Mouse (Mus musculus): ENCODE data around the gene Lzic. TPM values are rescaled to one million over a fixed set of nuclear protein-coding genes. Genes with fewer than 3 reads are reported as not detected.

Lzic gene
- polyA plus RNA-seq, 1 experiment, result 7.7 TPM

DNA sequence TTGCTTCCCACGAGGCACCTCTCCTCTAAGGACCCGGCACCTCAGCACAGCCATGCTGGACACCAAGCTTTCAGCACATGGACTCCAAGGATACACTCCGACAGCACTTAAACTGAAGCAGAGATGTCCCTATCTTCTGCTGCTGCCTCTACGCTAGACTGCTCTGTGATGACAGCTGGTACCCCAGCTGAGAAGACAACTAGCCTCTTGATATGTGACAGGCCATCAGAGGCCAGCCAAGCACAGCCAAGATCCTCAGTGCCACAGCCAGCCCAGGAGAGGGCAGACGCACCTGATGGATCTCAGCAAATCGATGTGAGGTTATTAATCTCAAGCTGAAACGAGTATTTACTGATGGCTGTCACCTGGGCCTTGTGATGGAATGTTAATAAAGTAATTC is 9.9 kb upstream of the Lzic start:
- Histone ChIP-seq H3K36me3 (ENCODE audit: control insufficient read depth, insufficient read depth, low read length) (no peaks in the 10 kb centered on the region), H3K4me3 (ENCODE audit: insufficient read depth, low read depth, low read length) (no peak overlapping the region), H3K27me3 (replicated peaks; ENCODE audit: control insufficient read depth, insufficient read depth, low read length) (no peaks in the 10 kb centered on the region), H3K27ac (ENCODE audit: insufficient read depth, low read depth, low read length) (no peak overlapping the region), H3K4me1 (ENCODE audit: control insufficient read depth, insufficient read depth, low read length) (no peaks in the 10 kb centered on the region)
- no peak for DNase-seq
- TF ChIP-seq CTCF (conservative IDR thresholded peaks at IDR 0.05; ENCODE audit: insufficient read depth, insufficient read length, low read depth, low read length) (no peak), POLR2A (IDR thresholded peaks at IDR 0.05; ENCODE audit: low read depth, low read length) (no peak)
- 63% methylated on average over 7 of the region's 7 CpGs for WGBS

DNA sequence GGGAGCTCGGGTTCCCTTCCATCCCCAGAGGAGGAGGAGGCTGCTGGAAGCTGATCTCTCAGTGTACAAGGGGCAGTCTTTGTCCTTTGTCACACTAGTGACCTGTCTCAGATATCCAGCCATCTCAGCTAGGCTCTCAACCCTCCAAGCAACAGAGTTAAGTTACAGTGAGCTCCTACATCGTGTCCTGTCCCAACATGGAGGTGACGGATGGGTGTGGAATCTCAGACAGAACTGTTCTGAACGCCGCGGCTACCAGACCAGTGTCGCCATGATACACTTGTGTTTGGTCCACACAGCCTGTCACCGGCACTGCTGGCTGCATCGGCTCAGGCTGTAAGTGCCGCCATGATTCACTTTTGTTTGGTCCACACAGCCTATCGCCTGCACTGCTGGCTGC is 8.0 kb upstream of the Lzic start, which contains the start of gene Tmem274:
Tmem274 (plus strand) TSS at position 301 of the 400 bp plus-strand sequence.
- Histone ChIP-seq H3K27ac (ENCODE audit: insufficient read depth, low read depth, low read length) (no peak within 1 kb of the TSS), H3K4me3 (ENCODE audit: insufficient read depth, low read depth, low read length) (no peak within 1 kb of the TSS), H3K36me3 (ENCODE audit: control insufficient read depth, insufficient read depth, low read length) (no peaks in the 10 kb centered on the region), H3K4me1 (ENCODE audit: control insufficient read depth, insufficient read depth, low read length) (no peaks in the 10 kb centered on the region), H3K27me3 (replicated peaks; ENCODE audit: control insufficient read depth, insufficient read depth, low read length) (no peaks in the 10 kb centered on the region)
- 69% methylated on average over 11 of the region's 11 CpGs for WGBS
- DNase-seq, result no peak
- TF ChIP-seq CTCF (conservative IDR thresholded peaks at IDR 0.05; ENCODE audit: insufficient read depth, insufficient read length, low read depth, low read length), result no peak
- TF ChIP-seq POLR2A (IDR thresholded peaks at IDR 0.05; ENCODE audit: low read depth, low read length), result no peak

DNA sequence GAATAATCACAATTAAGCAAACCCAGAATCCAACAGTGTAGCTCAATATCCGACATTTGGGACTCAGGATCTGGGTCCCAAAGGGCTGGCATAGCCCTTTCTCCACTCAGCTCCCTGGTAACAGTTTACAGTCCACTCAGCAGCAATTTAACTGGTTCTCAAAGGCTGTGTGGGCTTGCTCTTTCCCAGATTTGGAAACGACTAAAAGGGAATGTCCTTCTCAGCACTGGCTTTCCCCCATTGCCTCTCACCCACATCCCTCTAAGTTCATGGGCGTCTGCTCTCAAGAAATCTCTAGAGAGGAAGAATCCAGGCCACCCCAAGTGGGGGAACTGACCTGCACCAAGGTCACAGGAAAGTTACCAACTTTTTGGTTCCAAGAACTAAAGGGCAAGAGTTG is 463 bp upstream of the Lzic start:
- Histone ChIP-seq H3K4me3 (ENCODE audit: insufficient read depth, low read depth, low read length) (peak overlapping the region; percentile 81), H3K36me3 (ENCODE audit: control insufficient read depth, insufficient read depth, low read length) (no peaks in the 10 kb centered on the region), H3K27ac (ENCODE audit: insufficient read depth, low read depth, low read length) (peak overlapping the region; percentile 93), H3K4me1 (ENCODE audit: control insufficient read depth, insufficient read depth, low read length) (no peaks in the 10 kb centered on the region), H3K27me3 (replicated peaks; ENCODE audit: control insufficient read depth, insufficient read depth, low read length) (no peaks in the 10 kb centered on the region)
- 23% methylated on average over 3 of the region's 3 CpGs for WGBS
- DNase-seq, result no peak
- no peak for TF ChIP-seq POLR2A (IDR thresholded peaks at IDR 0.05; ENCODE audit: low read depth, low read length)
- TF ChIP-seq CTCF (conservative IDR thresholded peaks at IDR 0.05; ENCODE audit: insufficient read depth, insufficient read length, low read depth, low read length), result no peak

DNA sequence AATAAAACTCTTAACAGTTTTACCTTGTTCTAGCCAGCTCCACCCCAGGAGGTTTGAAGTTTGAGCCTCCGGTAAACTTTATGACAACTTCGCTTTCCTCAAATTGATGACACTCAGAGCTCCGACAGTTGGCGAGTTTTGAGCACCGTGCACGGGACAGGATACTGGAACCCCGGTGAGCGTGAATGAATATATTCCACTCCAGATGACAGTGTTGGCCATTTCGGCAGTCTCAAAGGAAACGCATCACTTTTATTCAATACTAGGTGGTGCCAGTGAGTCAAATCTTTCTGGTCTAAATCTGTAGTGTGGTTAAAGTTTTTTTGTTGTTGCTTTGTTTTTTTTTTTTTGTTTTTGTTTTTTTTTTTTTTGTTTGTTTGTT is 787 bp downstream of the Lzic start:
- peak overlapping the region; percentile 81 for H3K4me3 ChIP-seq (ENCODE audit: insufficient read depth, low read depth, low read length)
- H3K27ac ChIP-seq (ENCODE audit: insufficient read depth, low read depth, low read length), result peak overlapping the region; percentile 13
- under 1% methylated on average over 10 of the region's 10 CpGs for WGBS
- TF ChIP-seq POLR2A (IDR thresholded peaks at IDR 0.05; ENCODE audit: low read depth, low read length) (no peak), CTCF (conservative IDR thresholded peaks at IDR 0.05; ENCODE audit: insufficient read depth, insufficient read length, low read depth, low read length) (peak; percentile 21; the same call in 1 of the 2 replicates)
- no peaks in the 10 kb centered on the region for H3K27me3 ChIP-seq (replicated peaks; ENCODE audit: control insufficient read depth, insufficient read depth, low read length)
- no peaks in the 10 kb centered on the region for H3K4me1 ChIP-seq (ENCODE audit: control insufficient read depth, insufficient read depth, low read length)
- no peaks in the 10 kb centered on the region for H3K36me3 ChIP-seq (ENCODE audit: control insufficient read depth, insufficient read depth, low read length)
- peak; percentile 61 for DNase-seq

DNA sequence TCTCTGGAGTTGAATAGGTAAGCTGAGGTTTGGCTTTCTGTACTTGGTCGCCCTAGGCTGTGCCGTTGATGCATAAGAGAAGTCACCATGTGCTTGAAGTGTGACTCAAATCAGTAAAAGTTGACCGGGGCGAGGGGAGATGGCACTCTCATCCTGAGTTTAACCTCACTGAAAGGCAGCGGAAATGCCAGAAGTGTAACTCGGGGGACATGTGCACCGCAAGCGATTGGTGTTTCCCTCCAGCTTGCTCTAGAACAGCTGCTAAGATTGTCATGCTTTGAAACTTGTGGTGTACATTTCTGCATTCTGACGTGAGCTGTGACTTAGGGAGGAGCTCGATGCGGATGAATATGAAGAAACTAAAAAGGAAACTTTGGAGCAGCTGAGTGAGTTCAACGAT is 2.7 kb downstream of the Lzic start:
- Histone ChIP-seq H3K27me3 (replicated peaks; ENCODE audit: control insufficient read depth, insufficient read depth, low read length) (no peaks in the 10 kb centered on the region), H3K4me3 (ENCODE audit: insufficient read depth, low read depth, low read length) (no peak overlapping the region), H3K27ac (ENCODE audit: insufficient read depth, low read depth, low read length) (no peak overlapping the region), H3K4me1 (ENCODE audit: control insufficient read depth, insufficient read depth, low read length) (no peaks in the 10 kb centered on the region), H3K36me3 (ENCODE audit: control insufficient read depth, insufficient read depth, low read length) (no peaks in the 10 kb centered on the region)
- 95% methylated on average over 12 of the region's 12 CpGs for WGBS
- DNase-seq, result no peak
- TF ChIP-seq CTCF (conservative IDR thresholded peaks at IDR 0.05; ENCODE audit: insufficient read depth, insufficient read length, low read depth, low read length) (no peak), POLR2A (IDR thresholded peaks at IDR 0.05; ENCODE audit: low read depth, low read length) (no peak)

DNA sequence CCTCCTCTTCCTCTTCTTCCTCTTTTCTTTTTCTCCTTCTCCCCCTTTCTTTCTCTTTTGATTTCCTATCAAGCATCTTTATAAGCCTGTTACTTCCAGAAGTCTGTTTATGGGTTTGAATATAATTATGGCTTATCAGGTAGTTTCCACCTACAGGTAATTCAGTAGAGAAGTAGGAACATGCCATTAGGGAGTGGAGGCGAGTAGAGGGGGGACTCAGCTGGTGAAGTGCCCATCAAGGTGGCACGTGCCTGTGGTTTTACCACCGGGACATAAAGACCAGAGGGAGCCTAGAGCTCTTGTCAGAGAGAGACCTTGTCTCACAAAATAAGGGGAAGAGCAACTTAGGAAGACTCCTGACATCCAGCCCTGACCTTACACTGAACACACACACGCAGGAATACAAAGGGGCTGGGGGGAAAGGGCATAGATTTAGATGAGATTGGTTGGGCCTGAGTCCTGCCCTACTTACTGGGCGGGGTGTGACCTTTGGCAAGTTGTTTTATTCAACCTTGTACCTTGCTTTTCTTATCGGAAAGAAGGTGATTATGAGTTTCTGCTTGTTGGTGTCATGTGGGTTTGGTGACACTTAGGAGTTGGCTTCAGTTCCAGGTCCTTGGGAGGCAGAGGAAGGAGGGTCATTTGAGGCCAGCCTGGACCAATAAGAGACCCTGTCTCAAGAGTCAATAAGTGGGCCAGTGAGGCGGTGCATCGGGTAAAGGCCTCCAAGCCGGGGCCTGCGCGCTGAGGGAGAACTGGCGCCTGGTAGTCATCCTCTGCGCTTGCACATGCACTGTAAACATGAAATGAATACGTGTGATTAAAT is 4.6 kb downstream of the Lzic start:
- Histone ChIP-seq H3K27ac (ENCODE audit: insufficient read depth, low read depth, low read length) (no peak overlapping the region), H3K4me1 (ENCODE audit: control insufficient read depth, insufficient read depth, low read length) (no peaks in the 10 kb centered on the region), H3K27me3 (replicated peaks; ENCODE audit: control insufficient read depth, insufficient read depth, low read length) (no peaks in the 10 kb centered on the region), H3K36me3 (ENCODE audit: control insufficient read depth, insufficient read depth, low read length) (no peaks in the 10 kb centered on the region; the same call in 1 of the 2 replicates), H3K4me3 (ENCODE audit: insufficient read depth, low read depth, low read length) (no peak overlapping the region)
- TF ChIP-seq CTCF (conservative IDR thresholded peaks at IDR 0.05; ENCODE audit: insufficient read depth, insufficient read length, low read depth, low read length), result no peak
- TF ChIP-seq POLR2A (IDR thresholded peaks at IDR 0.05; ENCODE audit: low read depth, low read length), result no peak
- 92% methylated on average over 14 of the region's 14 CpGs for WGBS
- DNase-seq, result no peak

DNA sequence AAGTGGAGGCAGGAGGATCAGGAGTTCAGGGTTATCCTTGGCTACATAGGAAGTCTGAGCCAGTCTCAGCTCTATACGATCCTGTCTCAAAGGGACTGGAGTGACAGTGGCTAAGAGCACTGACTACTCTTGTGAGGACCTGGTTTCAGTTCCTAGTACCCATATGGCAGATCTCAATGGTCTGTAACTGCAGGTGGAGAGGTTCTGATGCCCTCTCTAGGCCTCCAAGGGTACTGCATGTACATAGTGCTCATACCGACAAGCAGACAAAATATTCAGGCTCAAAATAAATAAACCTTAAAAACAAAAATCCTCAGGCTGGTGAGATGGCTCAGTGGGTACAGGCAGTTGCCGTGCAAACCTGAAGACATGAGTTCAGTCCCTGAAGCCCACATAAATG is 6.1 kb downstream of the Lzic start:
- H3K27ac ChIP-seq (ENCODE audit: insufficient read depth, low read depth, low read length), result no peak overlapping the region
- DNase-seq, result no peak
- over 99% methylated on average over 3 of the region's 3 CpGs for WGBS
- no peaks in the 10 kb centered on the region for H3K27me3 ChIP-seq (replicated peaks; ENCODE audit: control insufficient read depth, insufficient read depth, low read length)
- H3K4me1 ChIP-seq (ENCODE audit: control insufficient read depth, insufficient read depth, low read length), result no peaks in the 10 kb centered on the region
- TF ChIP-seq POLR2A (IDR thresholded peaks at IDR 0.05; ENCODE audit: low read depth, low read length) (no peak), CTCF (conservative IDR thresholded peaks at IDR 0.05; ENCODE audit: insufficient read depth, insufficient read length, low read depth, low read length) (0 out of 2 replicates have a peak, but pooled peaks have one; percentile 12)
- H3K4me3 ChIP-seq (ENCODE audit: insufficient read depth, low read depth, low read length), result no peak overlapping the region
- no peaks in the 10 kb centered on the region; the same call in 1 of the 2 replicates for H3K36me3 ChIP-seq (ENCODE audit: control insufficient read depth, insufficient read depth, low read length)
